Mouse (Mus musculus) midbrain, embryonic 10.5 days (tissue): ENCODE data around the gene Ovol3. TPM values are rescaled to one million over a fixed set of nuclear protein-coding genes. Genes with fewer than 3 reads are reported as not detected.
"Not testable (repeated sequence)": the region's sequence is repeated elsewhere in the genome, so short reads cannot be mapped to it uniquely, and the experiment has no call there.

Source experiments
- DNase-seq: peaks from one replicate; pipeline ENCODE4 v3.0.0-alpha.2; 2017; ENCODE audit warnings: low spot score
- H3K27ac ChIP-seq: fragments of 300-500 bp; sonication (generic); replicated peaks from 2 replicates; pipeline ENCODE4 v1.5.1; 2016; ENCODE audit warnings: mild to moderate bottlenecking
- H3K27me3 ChIP-seq: fragments of 300-500 bp; sonication (generic); 2 replicates; pipeline ENCODE4 v1.6.1; 2016; ENCODE audit warnings: low read depth, mild to moderate bottlenecking; ENCODE audit not compliant: poor library complexity, severe bottlenecking
- H3K36me3 ChIP-seq: fragments of 300-500 bp; sonication (generic); 2 replicates; pipeline ENCODE4 v1.6.1; 2016; ENCODE audit warnings: mild to moderate bottlenecking, moderate library complexity
- H3K4me1 ChIP-seq: fragments of 300-500 bp; sonication (generic); 2 replicates; pipeline ENCODE4 v1.6.1; 2016
- H3K4me3 ChIP-seq: fragments of 300-500 bp; sonication (generic); 2 replicates; pipeline ENCODE4 v1.5.1; 2016; ENCODE audit warnings: mild to moderate bottlenecking, moderate library complexity
- H3K9me3 ChIP-seq: fragments of 300-500 bp; sonication (generic); replicated peaks from 2 replicates; pipeline ENCODE4 v1.6.1; 2016; ENCODE audit warnings: mild to moderate bottlenecking
- WGBS: fragments of 180-500 bp; shearing (Covaris S2); methylation state at CpG from one replicate; pipeline ENCODE4 v1.1.7; 2016; 5-methylcytosine and 5-hydroxymethylcytosine counted together
- polyA plus RNA-seq: library from polyadenylated mRNA; unstranded; fragments of >200 nt; fragmentation: Nextera tagmentation; extraction: Ambion mirVana; gene quantifications from 2 replicates; pipeline ENCODE4 v1.2.1, GENCODE M21; 2016

Ovol3 gene
- polyA plus RNA-seq, 1 experiment from 2014 or later: not detected

- Histone ChIP-seq H3K4me1 (no peaks in the 10 kb centered on the region), H3K9me3 (no peaks in the 10 kb centered on the region), H3K4me3 (no peak overlapping the region), H3K36me3 (peaks cover 90% of the 10 kb centered on the region), H3K27me3 (no peaks in the 10 kb centered on the region), H3K27ac (no peak overlapping the region)
- no peak for DNase-seq
- WGBS: 88% methylated on average over 12 of the region's 12 CpGs
These were observed 16.7 kb upstream of the Ovol3 start for GRCm38 (mm10) chr7:30251956-30252954.

- 95% methylated on average over 3 of the region's 3 CpGs for WGBS
- DNase-seq, H3K27me3 ChIP-seq, H3K27ac ChIP-seq, H3K9me3 ChIP-seq, H3K4me3 ChIP-seq: not testable (repeated sequence)
- peaks cover 13% of the 10 kb centered on the region for H3K4me1 ChIP-seq
- peaks cover 57% of the 10 kb centered on the region for H3K36me3 ChIP-seq
These were observed 1.8 kb upstream of the Ovol3 start for GRCm38 (mm10) chr7:30237374-30237773.

GRCm38 (mm10) chr7:30235091-30235490 lies 434 bp downstream of the Ovol3 start:
- H3K27me3 ChIP-seq: no peaks in the 10 kb centered on the region
- peaks cover 34% of the 10 kb centered on the region for H3K36me3 ChIP-seq
- H3K4me3 ChIP-seq: no peak overlapping the region
- WGBS: 89% methylated on average over 8 of the region's 8 CpGs
- no peaks in the 10 kb centered on the region for H3K9me3 ChIP-seq
- no peak for DNase-seq
- no peak overlapping the region for H3K27ac ChIP-seq
- H3K4me1 ChIP-seq: peaks cover 22% of the 10 kb centered on the region

- Histone ChIP-seq H3K27me3 (no peaks in the 10 kb centered on the region), H3K4me1 (peaks cover 22% of the 10 kb centered on the region), H3K36me3 (peaks cover 33% of the 10 kb centered on the region), H3K27ac (no peak overlapping the region), H3K4me3 (no peak overlapping the region), H3K9me3 (no peaks in the 10 kb centered on the region)
- 94% methylated on average over 15 of the region's 15 CpGs for WGBS
- no peak for DNase-seq
These were observed 1.2 kb downstream of the Ovol3 start for GRCm38 (mm10) chr7:30234276-30234858.

GRCm38 (mm10) chr7:30233387-30233786 lies 2.1 kb downstream of the Ovol3 start:
- no peak overlapping the region for H3K27ac ChIP-seq

GRCm38 (mm10) chr7:30232631-30233148 lies 2.8 kb downstream of the Ovol3 start:
- Histone ChIP-seq H3K27me3 (no peaks in the 10 kb centered on the region), H3K9me3 (no peaks in the 10 kb centered on the region), H3K27ac (peak overlapping the region; percentile 96), H3K4me3 (peak overlapping the region; percentile 83), H3K36me3 (peaks cover 45% of the 10 kb centered on the region), H3K4me1 (peaks cover 22% of the 10 kb centered on the region)
- peak; percentile 55 for DNase-seq
- 8% methylated on average over 24 of the region's 24 CpGs for WGBS

More at GRCm38 (mm10) chr7:30233387-30233786, 2.1 kb downstream of the Ovol3 start:
- WGBS: 88% methylated on average over 20 of the region's 20 CpGs
- H3K27me3 ChIP-seq: no peaks in the 10 kb centered on the region
- peaks cover 38% of the 10 kb centered on the region for H3K36me3 ChIP-seq
- H3K4me3 ChIP-seq: peak overlapping the region; percentile 83
- H3K4me1 ChIP-seq: peaks cover 22% of the 10 kb centered on the region
- H3K9me3 ChIP-seq: no peaks in the 10 kb centered on the region
- DNase-seq: no peak

GRCm38 (mm10) chr7:30231669-30232454 lies 3.7 kb downstream of the Ovol3 start, which contains the start of the genes Polr2i and Tbcb:
Gene Polr2i, plus strand, starts transcription at chr7:30231948.
Gene Tbcb, minus strand, starts transcription at chr7:30232272.
- Histone ChIP-seq H3K4me1 (peaks cover 22% of the 10 kb centered on the region), H3K4me3 (peak within 1 kb of the TSS; percentile 83), H3K36me3 (peaks cover 54% of the 10 kb centered on the region), H3K9me3 (no peaks in the 10 kb centered on the region), H3K27ac (peak within 1 kb of the TSS; percentile 96), H3K27me3 (no peaks in the 10 kb centered on the region)
- under 1% methylated on average over 67 of the region's 67 CpGs for WGBS
- peak; percentile 98 for DNase-seq

- peaks cover 22% of the 10 kb centered on the region for H3K4me1 ChIP-seq
- 1% methylated on average over 16 of the region's 16 CpGs for WGBS
- peak overlapping the region; percentile 96 for H3K27ac ChIP-seq
- H3K36me3 ChIP-seq: peaks cover 59% of the 10 kb centered on the region
- no peaks in the 10 kb centered on the region for H3K9me3 ChIP-seq
- H3K4me3 ChIP-seq: peak overlapping the region; percentile 83
- DNase-seq: no peak
- no peaks in the 10 kb centered on the region for H3K27me3 ChIP-seq
These were observed 4.2 kb downstream of the Ovol3 start for GRCm38 (mm10) chr7:30231328-30231668.

GRCm38 (mm10) chr7:30224206-30224605 lies 11.3 kb downstream of the Ovol3 start:
- WGBS: 93% methylated on average over 12 of the region's 12 CpGs
- H3K4me3 ChIP-seq: no peak overlapping the region
- peaks cover 69% of the 10 kb centered on the region for H3K36me3 ChIP-seq
- no peaks in the 10 kb centered on the region for H3K27me3 ChIP-seq
- peaks cover 12% of the 10 kb centered on the region for H3K4me1 ChIP-seq
- no peaks in the 10 kb centered on the region for H3K9me3 ChIP-seq
- DNase-seq: no peak
- H3K27ac ChIP-seq: no peak overlapping the region

- H3K36me3 ChIP-seq: peaks cover 52% of the 10 kb centered on the region
- no peak overlapping the region for H3K27ac ChIP-seq
- no peaks in the 10 kb centered on the region for H3K27me3 ChIP-seq
- no peak overlapping the region for H3K4me3 ChIP-seq
- no peak for DNase-seq
- peaks cover 16% of the 10 kb centered on the region for H3K4me1 ChIP-seq
- WGBS: 93% methylated on average over 5 of the region's 5 CpGs
- H3K9me3 ChIP-seq: no peaks in the 10 kb centered on the region
These were observed 13.3 kb downstream of the Ovol3 start for GRCm38 (mm10) chr7:30222205-30222604.

GRCm38 (mm10) chr7:30221433-30221832 lies 14.1 kb downstream of the Ovol3 start:
- no peaks in the 10 kb centered on the region for H3K9me3 ChIP-seq
- H3K4me1 ChIP-seq: peaks cover 23% of the 10 kb centered on the region
- no peak overlapping the region for H3K27ac ChIP-seq
- no peaks in the 10 kb centered on the region for H3K27me3 ChIP-seq
- no peak for DNase-seq
- peaks cover 44% of the 10 kb centered on the region for H3K36me3 ChIP-seq
- 90% methylated on average over 3 of the region's 3 CpGs for WGBS
- no peak overlapping the region for H3K4me3 ChIP-seq

- H3K27me3 ChIP-seq: no peaks in the 10 kb centered on the region
- WGBS: 24% methylated on average over 11 of the region's 11 CpGs
- DNase-seq: no peak
- no peaks in the 10 kb centered on the region for H3K9me3 ChIP-seq
- peak overlapping the region; percentile 83; the same call in 1 of the 2 replicates for H3K27ac ChIP-seq
- H3K36me3 ChIP-seq: peaks cover 30% of the 10 kb centered on the region
- peaks cover 24% of the 10 kb centered on the region for H3K4me1 ChIP-seq
- peak overlapping the region; percentile 61 for H3K4me3 ChIP-seq
These were observed 15.5 kb downstream of the Ovol3 start for GRCm38 (mm10) chr7:30220008-30220356.
